In the genomic region with DNA sequence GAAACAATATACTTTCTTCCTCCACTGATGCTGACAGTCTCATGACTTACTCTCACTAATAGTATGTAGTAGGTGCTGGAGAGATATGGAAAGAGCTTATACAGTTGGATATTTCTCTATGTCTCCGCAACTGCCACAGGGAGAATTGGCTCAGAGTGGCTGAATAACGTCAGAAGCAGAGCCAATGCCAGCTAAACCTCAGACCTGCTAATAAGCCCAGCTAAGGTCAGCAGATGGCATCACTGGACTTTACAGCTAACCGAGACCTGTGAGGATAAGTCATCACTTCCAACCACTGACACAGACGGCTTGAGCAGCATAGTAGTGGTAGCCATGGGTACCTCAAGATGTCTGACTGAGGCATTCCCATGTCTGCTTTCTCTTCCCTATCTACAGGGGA, we compare ENCODE assay signal across 13 mouse cellular contexts. TPM values are rescaled to one million over a fixed set of nuclear protein-coding genes. Genes with fewer than 3 reads are reported as not detected.
"Had no signal": no experiment of that assay in that cellular context is flagged by ENCODE, and none has a peak within 500 bp of the region (broad histone marks: within the 10 kb centered on the region; RNA-seq: fewer than 3 reads in every experiment).

No protein-coding gene starts in this region.

- DNase-seq: kidney, postnatal 14 days; left cerebral cortex, postnatal 4 days; lung, adult 18-20 months; right cerebral cortex, adult 18-20 months; right cerebral cortex, postnatal 25 days; thymus, adult 18-20 months; thymus, postnatal 25 days had no signal

- H3K36me3 ChIP-seq: kidney, embryonic 15.5 days; limb, embryonic 13.5 days had no signal

- H3K4me1 ChIP-seq: kidney, embryonic 15.5 days; limb, embryonic 13.5 days had no signal

- H3K9me3 ChIP-seq: kidney, embryonic 15.5 days; limb, embryonic 13.5 days had no signal

- H3K27ac ChIP-seq: kidney, embryonic 15.5 days; limb, embryonic 13.5 days; liver, embryonic 14.5 days had no signal

- H3K9ac ChIP-seq: kidney, embryonic 15.5 days; limb, embryonic 13.5 days; liver, embryonic 14.5 days had no signal

- ATAC-seq: midbrain, embryonic 16.5 days had no signal

- H3K4me3 ChIP-seq: kidney, embryonic 15.5 days; limb, embryonic 13.5 days had no signal

- H3K27me3 ChIP-seq: kidney, embryonic 15.5 days had no signal

- H3K4me2 ChIP-seq: kidney, embryonic 15.5 days; limb, embryonic 13.5 days; midbrain, embryonic 11.5 days had no signal

RNA-seq across cellular contexts. Expression of a gene that starts 22.6 kb away (rescaled TPM):
- total RNA-seq: liver, adult 2 months had no signal
- polyA plus RNA-seq: liver, adult 2 months had no signal
